Mouse (Mus musculus) cerebellum, adult 8-10 months (tissue): ENCODE results near the gene Rbm12b1.
A peak's percentile ranks its signal among the peaks of the same experiment; 100 is the strongest.
"Not testable (repeated sequence)": the region's sequence is repeated elsewhere in the genome, so short reads cannot be mapped to it uniquely, and the experiment has no call there.

Experiments
- DNase-seq: peaks from one replicate; pipeline ENCODE4 v3.0.0; 2022

Gene Rbm12b1

DNA sequence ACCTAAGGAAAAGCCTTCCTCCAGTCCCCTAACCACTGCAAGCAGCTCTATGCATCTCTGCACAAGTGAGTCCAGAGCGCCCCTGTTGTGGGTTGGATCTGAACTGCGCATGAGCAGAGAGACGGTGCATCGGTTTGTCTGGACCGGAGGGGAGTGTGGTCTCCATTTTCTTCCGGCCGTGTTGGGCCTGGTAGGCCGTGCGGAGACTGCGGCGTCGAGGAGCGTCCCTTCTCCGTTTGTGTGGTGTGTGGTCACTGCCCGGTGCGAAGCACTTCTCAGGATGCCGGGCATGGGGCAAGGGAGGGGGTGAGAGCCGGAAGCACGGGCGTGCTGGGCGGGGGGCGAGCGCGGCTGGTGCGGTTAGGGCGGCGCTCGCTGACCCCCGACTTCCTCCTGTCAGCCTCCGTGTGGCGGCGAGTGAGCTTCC, at the start of gene Rbm12b1:
TSS of gene Rbm12b1 (plus strand) at position 124 of the 427 bp plus-strand sequence.
- DNase-seq: peak; percentile 79

DNA sequence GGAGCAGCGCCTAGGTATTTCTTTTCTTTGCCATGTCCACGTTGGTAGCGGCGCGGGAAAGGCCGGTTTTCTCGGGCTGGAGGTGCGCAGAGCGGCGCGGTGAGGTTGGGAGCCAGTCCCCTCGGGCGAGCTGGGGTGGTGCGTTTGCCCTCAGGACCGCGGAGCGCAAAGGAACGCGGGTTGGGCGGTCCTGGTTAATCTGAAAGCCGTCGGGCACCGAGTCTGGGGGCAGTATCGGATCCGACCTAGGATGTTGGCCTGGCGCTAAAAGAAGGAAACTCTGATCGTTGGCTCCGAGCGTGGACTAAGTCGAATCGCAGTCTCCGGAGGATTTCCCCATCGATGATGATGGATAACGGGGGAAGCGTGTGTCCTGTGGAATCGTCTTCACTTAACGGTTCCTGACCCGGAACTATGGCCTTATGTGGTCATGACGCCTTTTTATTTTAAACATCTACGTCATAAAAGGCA, 563 bp downstream of the Rbm12b1 start:
- peak; percentile 26 for DNase-seq

- DNase-seq: not testable (repeated sequence)
These were observed 1.5 kb downstream of the Rbm12b1 start for GRCm38 (mm10) chr4:12141516-12141915.

DNA sequence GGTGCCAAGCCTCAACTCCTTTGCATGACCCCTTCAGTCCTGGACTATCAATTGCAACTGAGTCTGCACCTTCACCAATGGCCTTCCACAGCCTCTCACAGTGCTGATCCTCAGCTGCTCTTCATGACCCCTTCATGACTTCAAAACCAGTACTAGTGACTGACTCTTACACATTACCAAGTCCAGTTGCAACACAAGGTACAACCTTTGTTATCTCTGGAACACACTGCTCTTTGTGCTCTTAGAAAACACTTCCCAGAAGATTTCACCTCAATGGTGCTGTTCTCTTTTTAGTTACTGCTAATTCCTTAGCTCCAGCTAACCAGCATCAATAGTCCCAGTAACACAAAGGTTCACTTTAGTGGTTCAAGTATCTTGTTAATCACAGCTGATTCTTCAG, 7.6 kb downstream of the Rbm12b1 start:
- no peak for DNase-seq

DNA sequence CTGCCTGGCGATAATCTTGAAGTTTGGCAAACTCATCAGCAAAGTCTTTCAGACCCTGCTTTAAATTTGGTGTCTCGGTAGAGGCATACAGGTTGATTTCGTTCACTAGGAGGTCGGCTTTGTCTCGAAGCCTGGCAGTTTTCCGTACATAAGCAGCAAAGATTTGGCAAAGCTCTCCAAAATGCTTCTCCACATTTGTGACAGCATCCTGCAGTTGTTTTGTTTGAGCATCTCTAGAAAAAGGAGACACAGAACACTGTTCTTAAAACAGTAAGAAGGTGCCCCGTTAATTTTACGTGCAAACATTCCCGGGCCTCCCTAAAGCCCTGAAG, 30.9 kb downstream of the Rbm12b1 start:
- no peak for DNase-seq

DNA sequence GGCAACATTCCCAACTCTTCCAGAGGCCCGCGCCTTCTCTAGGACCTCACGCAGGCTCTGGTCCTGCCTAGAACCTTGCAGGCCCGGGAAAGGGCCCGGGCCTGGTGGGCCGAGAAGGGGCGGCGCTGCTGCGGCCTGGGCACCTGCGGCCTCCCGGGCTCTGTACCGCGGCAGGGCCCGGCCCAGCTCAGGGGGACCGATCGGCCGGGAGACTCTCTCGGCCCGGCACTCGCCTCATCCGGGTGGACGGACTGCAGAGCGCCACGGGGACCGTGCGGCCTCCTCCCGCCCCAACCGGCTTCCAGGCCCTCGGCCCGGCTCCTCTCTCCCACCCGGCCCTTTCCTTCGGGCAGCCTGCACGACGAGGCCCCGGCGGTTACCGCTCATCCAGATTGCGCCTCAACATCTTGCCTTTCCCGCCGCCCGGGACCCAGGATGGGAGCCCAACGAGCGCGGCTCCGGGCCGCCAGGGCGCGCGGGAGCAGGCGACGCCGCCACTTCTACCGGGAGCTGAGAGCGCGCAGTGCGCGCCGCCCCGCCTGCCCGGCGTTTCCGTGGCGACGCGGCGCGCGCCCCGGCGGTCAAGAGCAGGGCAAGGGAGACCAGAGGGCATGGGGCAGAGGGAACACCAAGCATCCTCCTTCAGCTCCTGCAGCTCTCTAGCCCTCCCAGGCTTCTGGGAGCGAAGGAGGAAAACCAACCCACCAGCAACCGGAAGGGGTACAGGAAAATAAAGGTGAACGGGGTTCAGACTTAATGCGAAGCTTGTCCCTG, 31.4 kb downstream of the Rbm12b1 start, which contains the start of gene Fam92a:
TSS of gene Fam92a (minus strand) at position 698 of the 774 bp plus-strand sequence.
- DNase-seq: peak; percentile 73

- no peak for DNase-seq
These were observed 38.9 kb downstream of the Rbm12b1 start for GRCm38 (mm10) chr4:12178992-12179391.
